Mouse (Mus musculus): ENCODE measurements around the gene Stk16. TPM values are rescaled to one million over a fixed set of nuclear protein-coding genes. Genes with fewer than 3 reads are reported as not detected.

Stk16 gene
- polyA plus RNA-seq, 1 experiment from 2014 or later, result 181 TPM

DNA sequence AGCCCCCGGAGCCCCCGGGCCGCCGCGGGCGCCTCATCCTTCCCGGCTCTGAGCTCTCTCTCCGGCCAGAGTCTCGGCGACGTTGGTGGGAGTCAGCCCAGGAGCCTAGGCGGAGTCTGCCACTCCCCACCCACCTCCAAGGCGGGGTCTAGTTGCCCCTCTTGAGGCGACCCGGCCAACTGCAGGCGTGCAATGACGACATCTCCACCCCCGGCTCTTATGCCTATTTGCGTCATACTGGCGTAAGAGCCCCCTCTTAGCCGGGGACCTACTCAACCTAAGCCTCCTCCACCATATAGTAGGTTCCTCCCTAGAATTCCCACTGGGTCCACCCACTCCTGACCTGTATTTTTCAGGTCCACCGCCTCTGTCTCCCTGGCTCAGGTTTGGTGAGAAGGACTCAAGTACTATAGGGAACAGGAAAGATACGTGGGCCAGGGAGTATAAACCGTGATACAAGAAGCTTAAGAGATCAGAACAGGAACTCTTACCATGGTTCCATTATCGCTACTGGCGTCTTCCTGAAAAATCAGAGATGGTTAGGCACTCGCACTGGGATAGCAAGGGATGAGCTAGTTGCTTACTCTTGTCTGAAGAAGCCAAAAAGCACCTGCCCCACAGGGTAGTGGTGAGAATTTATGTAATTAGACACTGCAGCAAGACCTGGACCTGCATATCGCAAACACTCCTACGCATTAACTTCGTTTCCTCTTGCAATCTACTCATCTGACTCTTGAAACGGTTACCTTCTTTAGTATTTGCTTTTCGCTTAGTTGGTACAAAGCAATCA lies 53.6 kb downstream of the Stk16 start, which contains the start of gene Ptprn:
Ptprn (minus strand) TSS at position 412 of the 790 bp plus-strand sequence.
- peaks cover 51% of the 10 kb centered on the region for H3K27me3 ChIP-seq
- no peak for TF ChIP-seq CTCF (IDR thresholded peaks at IDR 0.05)
- in situ Hi-C loops (cut with MboI; ENCODE audit: low pct_unique_long_range_greater_than_20kb), result loop anchor here (10.0 kb wide), 1 partner anchor 319 kb away; no protein-coding TSS in a partner anchor
- CTCF ChIA-PET, result interaction anchor here (1.2 kb wide), 1 partner anchor 10 kb away, joined by 6 read pairs; no protein-coding TSS in a partner anchor
- no peak for DNase-seq (ENCODE audit: low read depth, low spot score)
- no peak for ATAC-seq
- POLR2A ChIA-PET, result no interaction called here

Other genes with a start within 250 kb of the Stk16 start
- gene Nhej1, start 85.6 kb upstream of the Stk16 start, polyA plus RNA-seq (2021), result 7.0 TPM
- 0.12 TPM for gene Slc23a3, start 76.9 kb upstream of the Stk16 start, polyA plus RNA-seq (2021)
- gene Cnppd1, start 68.1 kb upstream of the Stk16 start, polyA plus RNA-seq (2021), result 64.4 TPM
- gene Retreg2, start 68.1 kb upstream of the Stk16 start, polyA plus RNA-seq (2021), result 107 TPM
- gene Zfand2b, start 42.2 kb upstream of the Stk16 start, polyA plus RNA-seq (2021), result 27.0 TPM
- gene Abcb6, start 30.4 kb upstream of the Stk16 start, polyA plus RNA-seq (2021), result 25.9 TPM
- gene Ankzf1, start 18.7 kb upstream of the Stk16 start, polyA plus RNA-seq (2021), result 28.5 TPM
- gene Atg9a, start 18.6 kb upstream of the Stk16 start, polyA plus RNA-seq (2021), result 33.2 TPM
- 30.9 TPM for gene Glb1l, start within 50 bp of the Stk16 start, polyA plus RNA-seq (2021)
- gene Tuba4a, start 9.0 kb downstream of the Stk16 start, polyA plus RNA-seq (2021), result 200 TPM
- gene A630095N17Rik, start 21.3 kb downstream of the Stk16 start, polyA plus RNA-seq (2021), result 0.15 TPM
- gene Dnajb2, start 25.6 kb downstream of the Stk16 start, polyA plus RNA-seq (2021), result 54.1 TPM
- 0.33 TPM for gene Ptprn, start 53.7 kb downstream of the Stk16 start, polyA plus RNA-seq (2021)
- gene Resp18, start 67.6 kb downstream of the Stk16 start, polyA plus RNA-seq (2021), result not detected
- 151 TPM for gene Dnpep, start 107.2 kb downstream of the Stk16 start, polyA plus RNA-seq (2021)
- gene Des, start 149.5 kb downstream of the Stk16 start, polyA plus RNA-seq (2021), result 0.23 TPM
- gene Speg, start 164.5 kb downstream of the Stk16 start, polyA plus RNA-seq (2021), result 73.0 TPM
- gene Gmppa, start 225.1 kb downstream of the Stk16 start, polyA plus RNA-seq (2021), result 76.8 TPM
- 0.04 TPM for gene Asic4, start 239.6 kb downstream of the Stk16 start, polyA plus RNA-seq (2021)